Mouse (Mus musculus) kidney, adult 18-20 months (tissue): ENCODE data around the gene Col9a2.
"Not testable (repeated sequence)": the region's sequence is repeated elsewhere in the genome, so short reads cannot be mapped to it uniquely, and the experiment has no call there.

Source experiments
- DNase-seq: peaks from one replicate; pipeline ENCODE4 v3.0.0; 2021

Gene Col9a2

GRCm38 (mm10) chr4:121021911-121022310 lies 17.3 kb upstream of the Col9a2 start:
- peak; percentile 41 for DNase-seq

DNA sequence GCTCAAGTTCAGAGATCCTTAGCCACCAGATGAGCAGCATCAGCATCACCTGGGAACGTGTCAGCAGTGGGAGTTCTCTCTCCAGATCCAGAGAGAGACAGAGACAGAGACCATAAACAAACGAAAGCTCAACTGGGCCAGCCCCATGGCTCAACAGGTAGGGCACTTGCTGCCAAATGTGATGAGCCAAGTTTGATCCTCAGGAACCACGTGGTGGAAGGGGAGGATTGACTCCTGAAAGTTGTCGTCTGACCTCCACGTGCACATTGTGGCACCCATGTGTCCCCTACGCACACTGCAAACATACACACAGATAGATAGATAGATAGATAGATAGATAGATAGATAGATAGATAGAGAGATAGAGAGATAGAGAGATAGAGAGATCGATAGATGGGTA lies 15.7 kb upstream of the Col9a2 start:
- DNase-seq: no peak

DNA sequence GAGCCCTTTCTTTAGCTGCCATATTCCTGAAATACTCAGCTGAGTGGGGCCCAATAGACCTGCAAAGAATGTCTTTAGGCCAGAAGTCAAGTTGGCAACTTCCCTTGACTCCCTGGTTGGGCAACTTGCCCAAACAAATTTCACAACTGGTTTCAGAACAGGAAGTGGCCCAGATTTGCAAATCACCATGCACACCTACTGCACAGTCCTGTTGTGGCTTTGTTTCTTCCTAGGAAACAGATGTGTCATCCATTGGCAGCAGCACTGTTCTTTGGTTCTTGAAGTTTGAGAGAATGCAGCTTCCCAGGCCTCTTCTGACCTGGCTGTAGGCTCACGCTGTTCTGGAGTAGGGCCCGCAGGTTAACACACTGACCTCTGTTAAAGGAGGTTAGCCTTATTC lies 15.2 kb upstream of the Col9a2 start:
- peak; percentile 56 for DNase-seq

GRCm38 (mm10) chr4:121025681-121026080 lies 13.5 kb upstream of the Col9a2 start:
- no peak for DNase-seq

DNA sequence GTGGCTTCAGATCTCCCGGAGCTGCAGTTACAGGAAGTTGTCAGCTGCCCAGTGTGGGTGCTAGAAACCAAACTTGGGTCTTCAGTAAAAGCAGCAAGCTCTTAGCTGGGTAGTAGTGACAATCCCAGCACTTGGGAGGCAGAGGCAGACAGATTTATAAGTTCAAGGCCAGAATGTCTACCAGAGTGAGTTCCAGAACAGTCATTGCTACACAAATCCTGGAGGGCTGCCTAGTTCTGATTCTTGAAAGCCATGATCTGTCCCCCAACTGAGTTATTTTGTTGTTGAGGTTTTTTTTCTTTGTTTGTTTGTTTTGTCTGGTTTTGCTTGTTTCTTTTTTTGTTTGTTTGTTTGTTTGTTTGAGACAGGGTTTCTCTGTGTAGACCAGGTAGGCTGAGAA lies 11.0 kb upstream of the Col9a2 start:
- DNase-seq: no peak

DNA sequence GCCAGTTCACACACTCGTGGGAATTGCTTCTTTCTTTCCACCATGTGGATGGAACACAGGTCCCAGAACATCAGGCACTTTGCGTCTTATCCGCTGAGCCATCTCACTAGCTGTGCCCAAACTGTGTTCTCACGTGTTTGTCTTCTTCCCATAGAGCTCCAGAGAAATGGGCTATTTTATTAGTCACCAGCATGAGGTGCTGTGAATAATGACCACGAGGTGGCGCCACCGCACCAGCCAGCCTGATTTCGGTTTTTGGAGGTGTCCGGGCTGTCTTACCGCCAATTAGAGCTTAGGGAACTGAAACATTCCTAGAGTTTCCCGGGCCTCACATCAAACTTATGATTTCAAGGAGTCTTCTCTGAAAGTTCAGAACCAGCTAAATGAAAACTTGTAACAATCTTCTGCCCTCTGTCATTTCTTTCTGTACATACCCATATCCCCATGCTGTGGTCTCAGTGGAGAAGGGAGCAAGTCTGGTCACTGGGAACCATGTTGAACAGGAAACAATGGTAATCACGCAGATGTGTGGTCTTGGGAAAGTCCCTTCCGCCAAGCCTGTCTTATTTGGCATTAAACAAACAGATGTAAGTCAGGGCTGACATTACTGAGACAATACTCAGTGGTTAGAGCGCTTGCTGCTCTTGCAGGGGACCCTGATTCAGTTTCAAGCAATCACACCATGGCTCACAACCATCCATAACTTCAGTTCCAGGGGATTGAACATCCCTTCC lies 10.4 kb upstream of the Col9a2 start:
- peak; percentile 66 for DNase-seq

- DNase-seq: no peak
These were observed 9.6 kb upstream of the Col9a2 start for GRCm38 (mm10) chr4:121029632-121030031.

DNA sequence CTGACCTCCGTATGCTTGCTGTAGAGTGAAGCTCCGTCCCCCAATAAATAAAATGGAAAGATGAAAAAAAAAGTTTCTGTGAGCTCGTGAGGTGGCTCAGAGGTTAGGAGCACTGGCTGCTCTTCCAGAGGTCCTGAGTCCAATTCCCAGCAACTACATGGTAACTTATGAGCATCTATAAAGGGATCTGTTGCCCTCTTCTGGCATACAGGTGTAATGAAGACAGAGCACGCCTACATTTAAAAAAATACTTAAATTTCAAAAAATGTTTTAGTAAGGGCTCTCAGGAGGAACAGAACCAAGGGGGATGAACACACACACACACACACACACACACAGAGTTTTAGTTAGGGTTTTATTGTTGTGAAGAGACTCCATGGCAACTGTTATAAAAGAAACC lies 7.7 kb upstream of the Col9a2 start:
- DNase-seq: no peak

DNA sequence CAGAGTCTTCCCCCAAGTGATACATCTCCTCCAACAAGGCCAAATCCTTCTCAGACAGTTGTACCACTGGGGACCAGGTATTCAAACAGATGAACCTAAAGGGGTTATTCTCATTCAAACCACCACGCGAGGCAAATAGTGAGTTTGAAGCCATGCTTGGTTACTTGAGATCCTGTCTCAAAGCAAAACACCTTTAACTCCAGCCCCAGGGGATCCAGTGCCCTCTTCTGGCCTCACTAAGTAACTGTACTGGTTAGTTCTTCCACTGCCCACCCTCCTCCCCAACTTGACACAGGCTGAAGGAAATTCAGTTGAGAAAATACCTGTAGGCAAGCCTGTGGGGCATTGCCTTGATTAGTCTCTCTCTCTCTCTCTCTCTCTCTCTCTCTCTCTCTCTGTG lies 6.2 kb upstream of the Col9a2 start:
- no peak for DNase-seq

GRCm38 (mm10) chr4:121040323-121040722 lies 1.1 kb downstream of the Col9a2 start:
- no peak for DNase-seq

- DNase-seq: peak; percentile 55
These were observed 1.9 kb downstream of the Col9a2 start for GRCm38 (mm10) chr4:121040897-121041671.

DNA sequence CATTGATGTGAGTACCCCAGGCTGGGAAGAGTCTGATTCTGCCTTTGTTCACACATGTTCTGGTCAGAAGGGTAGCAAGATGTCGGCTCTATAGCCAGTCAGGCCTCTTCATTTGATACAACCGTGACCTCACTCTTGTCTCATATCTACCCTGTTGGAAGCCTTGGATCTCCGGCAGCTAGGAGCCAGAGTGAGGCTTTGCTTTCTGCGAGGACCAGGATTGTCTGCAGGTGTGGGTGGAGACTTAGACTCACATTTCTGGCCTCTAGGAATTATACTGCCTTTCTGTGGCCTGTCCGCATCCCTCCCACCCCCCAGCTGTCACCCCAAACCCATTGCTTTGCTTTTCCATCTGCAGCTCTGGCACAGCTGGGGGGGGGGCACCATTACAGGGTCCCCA lies 3.3 kb downstream of the Col9a2 start:
- no peak for DNase-seq

DNA sequence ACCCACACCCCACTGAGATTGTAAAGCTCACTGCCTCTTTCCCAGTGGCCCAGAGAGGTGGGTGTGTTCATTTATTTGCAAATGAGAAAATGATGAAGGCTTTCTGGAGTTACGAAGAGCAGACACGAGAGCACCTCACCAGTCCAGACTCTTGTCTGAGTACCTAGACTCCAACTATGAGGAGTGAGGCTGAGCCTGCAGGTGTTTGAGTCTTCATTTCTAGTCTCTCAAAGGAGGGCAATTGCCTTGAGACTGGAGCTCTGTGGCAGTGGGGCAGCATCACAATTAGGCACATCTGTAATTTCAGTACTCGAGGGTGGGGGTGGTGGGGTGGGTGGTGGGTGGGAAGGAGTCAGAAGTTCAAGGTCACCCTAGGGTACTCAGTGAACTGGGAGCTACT lies 3.8 kb downstream of the Col9a2 start:
- no peak for DNase-seq

DNA sequence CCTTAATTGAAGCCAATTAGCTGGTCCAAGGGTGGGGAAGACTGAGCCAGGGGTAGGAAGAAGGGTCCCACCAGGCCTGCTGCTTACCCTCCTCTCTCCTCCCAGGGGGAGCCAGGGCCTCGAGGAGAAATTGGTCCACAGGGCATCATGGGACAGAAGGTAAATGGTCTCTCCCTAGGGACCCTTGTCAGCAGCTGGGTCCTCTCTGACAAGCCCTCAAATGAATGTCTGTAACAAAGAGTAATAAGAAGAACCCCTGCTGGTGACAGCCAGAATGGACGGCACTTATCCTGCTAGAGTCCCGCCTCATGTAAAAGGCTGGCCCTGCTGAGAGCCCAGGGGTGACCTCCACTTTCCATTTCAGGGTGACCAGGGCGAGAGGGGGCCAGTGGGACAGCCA lies 12.7 kb downstream of the Col9a2 start:
- DNase-seq: no peak

DNA sequence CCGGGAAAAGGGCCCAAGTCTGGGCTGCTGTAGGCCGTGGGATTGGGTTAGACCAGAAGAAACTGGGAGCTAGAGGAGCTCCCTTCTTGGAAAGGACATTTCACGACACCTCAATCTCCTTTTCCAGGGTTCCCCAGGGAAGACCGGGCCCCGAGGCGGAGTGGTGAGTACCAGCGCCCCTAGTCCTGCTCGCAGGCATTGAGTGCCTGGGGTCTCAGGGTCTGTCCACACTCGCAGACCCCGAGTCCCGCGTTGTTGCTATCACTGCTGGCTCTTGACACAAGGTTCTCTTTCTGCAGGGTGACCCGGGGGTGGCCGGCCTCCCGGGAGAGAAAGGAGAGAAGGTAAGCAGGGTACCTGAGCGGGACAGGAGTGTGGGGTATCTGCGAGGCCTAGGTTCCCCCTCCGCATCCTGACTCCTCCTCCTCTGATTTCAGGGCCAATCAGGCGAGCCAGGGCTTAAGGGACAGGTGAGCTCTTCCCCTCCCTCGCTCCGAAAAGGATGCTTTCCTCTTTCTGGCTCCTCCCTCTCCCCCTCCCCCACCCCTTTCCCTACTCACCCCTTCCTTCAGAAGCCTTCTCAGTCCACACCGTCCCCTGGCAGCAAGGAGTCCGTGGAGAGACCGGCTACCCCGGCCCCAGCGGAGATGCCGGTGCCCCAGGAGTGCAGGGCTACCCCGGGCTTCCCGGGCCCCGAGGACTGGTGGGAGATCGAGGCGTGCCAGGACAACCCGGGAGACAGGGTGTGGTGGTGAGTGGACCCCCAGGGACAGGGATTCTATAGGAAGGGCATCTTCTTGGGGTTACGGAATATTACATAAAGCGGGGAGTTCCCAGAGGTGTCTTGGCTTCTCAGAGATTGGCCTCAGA lies 13.5 kb downstream of the Col9a2 start:
- no peak for DNase-seq

DNA sequence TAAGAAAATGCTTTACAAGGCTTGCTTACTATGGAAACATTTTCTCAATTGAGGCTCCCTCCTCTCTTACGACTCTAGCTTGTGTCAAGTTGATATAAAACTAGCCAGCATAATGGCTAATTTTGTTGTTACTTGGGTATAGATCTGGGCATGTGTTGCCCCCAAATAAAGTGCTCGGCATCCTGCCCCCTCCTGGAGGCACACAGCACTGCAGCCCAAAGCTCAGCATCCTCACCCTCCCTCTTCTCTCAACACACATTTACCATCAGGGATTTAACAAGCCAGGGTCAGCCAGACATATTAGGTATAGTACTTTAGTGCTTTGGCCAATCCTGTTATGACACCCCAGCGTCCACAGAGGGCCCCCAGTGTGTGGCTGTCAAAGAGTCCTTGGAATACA lies 17.2 kb downstream of the Col9a2 start:
- no peak for DNase-seq

DNA sequence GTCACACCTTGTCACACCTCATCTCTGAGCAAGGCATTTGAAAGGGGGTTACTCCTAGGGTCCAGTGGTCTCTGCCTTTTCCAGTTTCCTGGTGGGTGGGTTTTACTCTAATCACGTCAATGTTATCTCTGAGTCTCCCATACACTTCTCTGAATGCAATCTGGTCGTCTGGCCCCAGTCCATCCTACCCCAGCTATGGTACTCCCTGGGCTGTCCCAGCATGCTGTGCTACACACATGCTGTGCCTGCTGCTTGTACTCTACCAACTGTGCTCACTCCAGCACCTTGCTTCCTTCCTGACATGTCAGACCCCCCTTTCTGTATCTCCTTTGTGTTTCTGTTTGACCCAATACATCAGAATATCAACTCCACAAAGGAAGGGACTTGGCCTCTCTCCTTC lies 17.8 kb downstream of the Col9a2 start:
- DNase-seq: no peak

GRCm38 (mm10) chr4:121059218-121059617 lies 20.0 kb downstream of the Col9a2 start:
- not testable (repeated sequence) for DNase-seq

GRCm38 (mm10) chr4:121065336-121065735 lies 26.2 kb downstream of the Col9a2 start:
- DNase-seq: no peak

DNA sequence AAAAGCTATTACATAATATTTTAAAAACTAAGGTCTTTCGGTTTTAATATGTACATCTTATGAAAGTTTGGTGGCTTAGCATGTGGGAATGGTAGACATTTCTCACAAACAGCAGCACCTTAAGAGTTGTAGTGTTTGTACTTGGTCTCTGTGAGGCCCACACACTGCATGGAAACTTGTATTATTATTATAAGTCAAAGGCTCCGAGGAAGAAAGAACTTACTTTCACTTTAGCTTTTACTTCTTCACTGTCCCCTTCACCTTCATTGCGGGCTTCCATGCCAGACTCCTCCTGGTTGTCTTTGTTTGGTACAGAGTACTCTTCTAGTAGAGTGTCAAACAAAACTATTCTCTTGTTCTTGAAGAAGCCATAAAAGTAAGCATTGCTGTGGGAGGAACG lies 35.1 kb downstream of the Col9a2 start:
- DNase-seq: no peak

DNA sequence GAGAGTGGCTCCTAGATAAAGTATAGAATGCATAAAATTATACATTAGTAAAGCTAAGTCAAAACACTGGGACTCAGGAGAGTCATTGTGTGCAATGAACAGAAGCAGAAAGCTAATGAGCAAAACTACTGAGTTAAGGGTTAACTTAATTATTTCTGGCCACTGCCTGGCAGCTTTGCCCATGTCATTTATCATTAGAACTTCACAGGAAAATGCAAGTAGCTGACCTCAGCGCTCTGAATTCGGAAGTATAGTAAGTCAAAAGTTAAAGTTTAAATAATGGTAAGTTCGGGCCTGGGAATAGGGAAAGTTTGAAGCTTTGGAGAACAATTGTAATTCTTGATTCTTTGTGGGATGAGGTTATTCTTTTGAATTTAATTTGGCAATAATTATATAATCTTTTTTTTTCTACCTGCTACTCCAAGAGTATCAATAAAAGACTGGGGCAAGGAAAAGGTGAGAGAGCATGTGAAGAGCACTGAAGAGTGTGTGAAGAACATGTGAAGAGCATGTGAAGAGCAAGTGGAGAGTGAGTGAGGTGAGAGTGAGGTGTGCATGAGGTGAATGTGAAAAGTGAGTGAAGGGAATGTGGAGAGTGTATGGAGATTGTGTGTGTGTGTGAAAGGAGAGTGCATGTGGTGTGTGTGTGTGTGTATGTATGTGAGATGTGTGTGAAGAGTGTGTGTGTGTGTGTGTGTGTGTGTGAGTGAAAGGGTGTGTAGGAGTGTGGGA lies 38.9 kb downstream of the Col9a2 start:
- peak; percentile 14 for DNase-seq

DNA sequence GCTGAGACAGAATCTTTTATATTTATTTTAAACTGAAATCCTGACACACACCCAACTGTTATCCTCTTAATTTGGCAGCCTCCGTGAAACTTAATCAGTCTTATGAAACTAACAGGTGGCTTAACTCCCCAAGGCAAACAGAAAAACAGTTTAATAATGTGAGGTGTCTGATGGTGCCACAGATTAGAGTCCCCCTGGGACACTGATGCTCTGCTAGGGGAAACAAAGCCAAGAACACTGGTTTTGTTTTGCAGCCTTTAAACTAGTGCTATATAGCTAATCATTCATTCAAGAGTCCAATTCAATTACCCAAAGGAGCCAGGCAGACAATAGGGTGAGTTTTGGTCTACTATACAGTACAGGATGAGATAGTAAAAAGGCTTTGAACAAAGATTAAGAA lies 41.2 kb downstream of the Col9a2 start:
- no peak for DNase-seq

- no peak for DNase-seq
These were observed 45.3 kb downstream of the Col9a2 start for GRCm38 (mm10) chr4:121084506-121084905.
